Mouse (Mus musculus) kidney, postnatal 14 days (tissue): Measurements from ENCODE around the gene Sprr2d.

Source experiments
- DNase-seq: peaks from one replicate; pipeline ENCODE4 v3.0.0; 2022; ENCODE audit warnings: mixed read lengths

Gene Sprr2d

DNA sequence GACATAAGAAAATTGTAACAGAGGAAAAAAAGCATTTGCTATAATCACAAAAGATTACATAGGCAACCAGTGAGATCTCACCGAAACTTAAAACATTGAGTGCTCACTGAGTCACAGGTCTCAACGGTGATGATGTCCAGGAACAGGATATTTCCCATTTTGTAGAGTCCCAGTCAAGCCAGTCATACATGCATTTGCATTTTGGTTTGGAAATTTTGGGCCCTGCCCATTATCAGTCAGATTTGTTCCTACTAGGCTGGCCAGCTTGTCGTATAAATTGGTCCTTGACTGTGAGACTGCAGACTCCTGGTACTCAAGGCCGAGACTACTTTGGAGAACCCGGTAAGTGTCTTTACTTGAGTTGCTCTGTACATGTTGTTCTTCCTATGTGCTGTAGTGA is at the start of gene Sprr2d:
Sprr2d (plus strand) TSS at position 301 of the 400 bp plus-strand sequence.
- no peak for DNase-seq

- no peak for DNase-seq
These were observed 31.5 kb upstream of the Sprr2d start for GRCm38 (mm10) chr3:92307406-92307805.

DNA sequence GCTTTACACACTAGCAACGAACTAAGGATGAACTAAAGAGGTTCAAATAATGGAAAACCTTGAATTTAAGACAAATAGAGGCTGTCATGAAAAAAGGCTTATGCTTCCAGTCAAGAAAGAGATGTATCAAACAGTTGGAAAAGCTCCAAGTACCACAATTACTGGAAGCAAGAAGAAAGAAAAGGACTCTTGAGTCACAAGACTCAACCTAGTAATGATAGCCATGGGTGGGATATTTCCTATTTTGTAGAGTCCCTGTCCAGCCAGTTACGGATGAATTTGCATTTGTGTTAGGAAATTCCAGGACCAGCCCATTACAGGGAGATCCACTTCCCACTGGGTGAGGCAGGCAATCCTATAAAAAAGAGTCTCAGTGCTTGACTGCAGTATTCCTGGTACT is 22.6 kb upstream of the Sprr2d start, which contains the start of gene Sprr2b:
Sprr2b (plus strand) TSS at position 301 of the 400 bp plus-strand sequence.
- no peak for DNase-seq

- DNase-seq = no peak
These were observed 21.6 kb upstream of the Sprr2d start for GRCm38 (mm10) chr3:92317384-92317783.

- no peak for DNase-seq
These were observed 2.7 kb upstream of the Sprr2d start for GRCm38 (mm10) chr3:92336278-92336677.

DNA sequence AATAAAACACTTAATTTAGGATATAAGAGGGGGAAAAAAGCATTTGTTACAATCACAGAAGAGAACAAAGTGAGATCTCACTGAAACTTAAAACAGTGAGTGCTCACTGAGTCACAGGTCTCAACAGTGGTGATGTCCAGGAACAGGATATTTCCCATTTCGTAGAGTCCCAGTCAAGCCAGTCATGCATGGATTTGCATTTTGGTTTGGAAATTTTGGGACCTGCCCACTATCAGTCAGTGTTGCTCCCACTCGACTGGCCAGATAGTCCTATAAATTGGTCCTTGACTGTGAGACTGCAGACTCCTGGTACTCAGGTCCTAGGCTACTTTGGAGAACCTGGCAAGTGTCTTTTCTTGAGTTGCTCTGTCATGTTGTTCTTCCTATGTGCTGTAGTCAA is 12.9 kb downstream of the Sprr2d start, which contains the start of gene Sprr2e:
Sprr2e (plus strand) TSS at position 301 of the 400 bp plus-strand sequence.
- DNase-seq = no peak

GRCm38 (mm10) chr3:92361619-92362018 is 22.7 kb downstream of the Sprr2d start:
- DNase-seq = no peak

DNA sequence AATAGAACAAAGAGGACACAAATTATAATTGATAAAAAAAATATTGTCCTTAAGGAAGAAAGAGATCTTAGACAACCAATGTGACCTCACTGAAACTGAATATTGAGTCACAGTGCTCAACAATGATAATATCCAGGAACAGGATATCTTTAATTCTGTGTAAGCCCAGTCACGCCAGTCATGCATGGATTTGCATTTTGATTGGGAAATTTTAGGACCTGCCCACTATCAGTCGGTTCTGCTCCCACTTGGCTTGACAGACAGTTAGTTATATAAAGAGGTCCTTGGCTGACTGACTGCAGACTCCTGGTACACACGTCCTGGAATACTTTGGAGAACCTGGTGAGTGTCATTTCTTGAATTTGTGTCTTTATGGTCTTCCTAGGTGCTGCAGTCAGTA is 25.9 kb downstream of the Sprr2d start, which contains the start of gene Sprr2f:
Sprr2f (plus strand) TSS at position 301 of the 400 bp plus-strand sequence.
- DNase-seq = no peak

- no peak for DNase-seq
These were observed 34.7 kb downstream of the Sprr2d start for GRCm38 (mm10) chr3:92373613-92374012.

- DNase-seq = no peak
These were observed 46.4 kb downstream of the Sprr2d start, which contains the start of gene Sprr2h for GRCm38 (mm10) chr3:92385385-92385784. TSS of gene Sprr2h (plus strand) at chr3:92385685.
